Mouse (Mus musculus): ENCODE results near the gene Mapk11.

- TF ChIP-seq HCFC1 (IDR thresholded peaks at IDR 0.05; ENCODE audit: borderline replicate concordance, insufficient read depth, low read length) (no peak), CHD2 (IDR thresholded peaks at IDR 0.05; ENCODE audit: low read depth, low read length) (no peak), ZC3H11A (IDR thresholded peaks at IDR 0.05; ENCODE audit: borderline replicate concordance, low read depth, low read length) (no peak), MAFK (IDR thresholded peaks at IDR 0.05; ENCODE audit: insufficient read depth, low read depth, low read length) (no peak)
These were observed 588 bp upstream of the Mapk11 start for GRCm38 (mm10) chr15:89150041-89150390.
